Mouse (Mus musculus): ENCODE data around the gene Fam168b. TPM values are rescaled to one million over a fixed set of nuclear protein-coding genes. Genes with fewer than 3 reads are reported as not detected.

The Fam168b gene
- polyA plus RNA-seq, 1 experiment from 2014 or later: 78.4 TPM

DNA sequence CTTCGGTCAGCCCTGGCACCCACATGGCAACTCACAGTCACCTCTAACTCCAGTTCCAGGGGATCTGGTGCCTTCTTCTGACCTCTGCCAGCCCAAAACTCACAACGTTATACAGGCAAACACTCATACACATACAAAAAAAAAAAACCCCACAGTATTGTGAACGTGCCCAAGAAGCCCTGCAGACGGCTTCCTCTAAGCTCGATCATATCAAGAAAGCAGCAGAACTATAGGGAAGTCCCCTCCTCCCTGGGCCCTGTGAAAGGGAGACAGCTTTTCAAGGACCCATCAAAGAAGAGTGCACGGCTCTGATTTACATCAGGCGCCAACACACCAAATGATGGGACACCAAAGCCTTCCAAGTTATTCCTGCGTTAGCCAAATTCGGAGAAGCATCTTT is 17.0 kb downstream of the Fam168b start:
- H3K4me2 ChIP-seq: no peak overlapping the region
- H3K9me3 ChIP-seq (replicated peaks): no peaks in the 10 kb centered on the region
- peaks cover 14% of the 10 kb centered on the region for H3K4me1 ChIP-seq
- H3K36me3 ChIP-seq: peaks cover 89% of the 10 kb centered on the region
- H3K27ac ChIP-seq: no peak overlapping the region
- no peak for ATAC-seq (replicated peaks; ENCODE audit: low FRiP score)
- no peaks in the 10 kb centered on the region for H3K27me3 ChIP-seq
- 84% methylated on average over 9 of the region's 9 CpGs for WGBS
- H3K4me3 ChIP-seq (replicated peaks): no peak overlapping the region
- no peak overlapping the region for H3K9ac ChIP-seq

DNA sequence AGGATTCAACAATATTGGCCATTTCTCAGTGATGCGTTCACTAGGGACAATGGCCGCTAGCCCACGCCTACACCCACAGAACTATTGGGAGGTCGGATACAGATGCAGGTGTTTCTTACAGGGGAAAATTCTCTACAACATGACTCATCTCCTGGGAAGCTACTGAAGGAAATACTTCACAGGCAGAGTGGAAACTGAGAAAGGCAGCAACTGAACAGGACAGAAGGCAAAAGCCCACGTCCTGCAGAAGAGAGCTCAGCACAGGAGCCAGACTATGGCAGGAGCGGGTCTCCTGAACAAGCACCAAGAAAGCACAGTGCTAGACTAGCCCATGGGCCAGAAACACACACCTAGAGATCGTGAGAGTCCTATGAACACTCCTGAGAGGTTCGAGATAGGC is 18.7 kb downstream of the Fam168b start:
- Histone ChIP-seq H3K4me3 (replicated peaks) (no peak overlapping the region), H3K4me1 (0 out of 2 replicates have a peak, but pooled peaks cover 4% of the 10 kb centered on the region), H3K4me2 (no peak overlapping the region), H3K9ac (no peak overlapping the region), H3K27ac (no peak overlapping the region), H3K27me3 (no peaks in the 10 kb centered on the region), H3K9me3 (replicated peaks) (no peaks in the 10 kb centered on the region), H3K36me3 (peaks cover 97% of the 10 kb centered on the region)
- ATAC-seq (replicated peaks; ENCODE audit: low FRiP score): no peak
- 85% methylated on average over 8 of the region's 8 CpGs for WGBS

DNA sequence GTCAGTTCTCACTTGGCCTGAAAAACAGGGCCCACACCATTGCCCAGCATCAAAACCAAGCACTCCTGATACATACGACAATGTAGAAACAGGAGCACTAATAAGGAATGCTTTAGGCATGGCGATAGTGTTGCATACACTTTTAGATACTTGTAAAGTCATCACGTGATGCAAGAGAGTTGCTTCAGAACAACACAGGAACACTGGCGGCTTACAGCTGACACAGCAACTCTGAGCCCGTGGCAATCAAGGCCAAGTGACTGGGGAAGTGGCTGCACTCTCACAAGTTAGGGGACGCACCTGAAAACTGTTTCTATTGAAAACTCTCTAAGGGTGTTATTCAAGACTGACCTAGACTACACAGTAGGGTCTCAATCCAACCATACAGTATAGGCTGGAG is 19.5 kb downstream of the Fam168b start:
- Histone ChIP-seq H3K27me3 (no peaks in the 10 kb centered on the region), H3K36me3 (peaks cover 98% of the 10 kb centered on the region), H3K4me3 (replicated peaks) (no peak overlapping the region), H3K4me2 (no peak overlapping the region), H3K9ac (no peak overlapping the region), H3K27ac (no peak overlapping the region), H3K9me3 (replicated peaks) (no peaks in the 10 kb centered on the region), H3K4me1 (no peaks in the 10 kb centered on the region)
- 93% methylated on average over 6 of the region's 6 CpGs for WGBS
- no peak for ATAC-seq (replicated peaks; ENCODE audit: low FRiP score)

DNA sequence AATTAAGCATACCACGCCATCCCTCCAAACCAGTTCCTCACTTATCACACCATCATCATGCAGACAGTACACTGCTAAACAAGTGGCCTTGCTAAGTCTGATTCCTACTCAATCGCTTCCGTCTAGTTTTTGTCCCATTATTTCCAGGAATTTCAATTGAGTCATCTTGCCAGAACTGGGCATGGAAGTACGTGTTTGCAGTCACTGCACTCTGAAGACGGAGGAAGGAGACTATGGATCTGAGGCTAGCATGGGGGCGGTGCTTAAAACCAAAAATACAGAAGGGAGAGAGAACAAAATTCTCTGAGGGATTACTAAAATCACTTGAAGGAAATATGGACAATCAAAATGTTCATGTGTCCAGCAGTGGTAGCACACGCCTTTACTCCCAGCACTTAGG is 20.1 kb downstream of the Fam168b start:
- Histone ChIP-seq H3K4me1 (no peaks in the 10 kb centered on the region), H3K9me3 (replicated peaks) (no peaks in the 10 kb centered on the region), H3K27ac (no peak overlapping the region), H3K4me3 (replicated peaks) (no peak overlapping the region), H3K36me3 (peaks cover 98% of the 10 kb centered on the region), H3K27me3 (no peaks in the 10 kb centered on the region), H3K9ac (no peak overlapping the region), H3K4me2 (no peak overlapping the region)
- no peak for ATAC-seq (replicated peaks; ENCODE audit: low FRiP score)
- 95% methylated on average over 7 of the region's 7 CpGs for WGBS

DNA sequence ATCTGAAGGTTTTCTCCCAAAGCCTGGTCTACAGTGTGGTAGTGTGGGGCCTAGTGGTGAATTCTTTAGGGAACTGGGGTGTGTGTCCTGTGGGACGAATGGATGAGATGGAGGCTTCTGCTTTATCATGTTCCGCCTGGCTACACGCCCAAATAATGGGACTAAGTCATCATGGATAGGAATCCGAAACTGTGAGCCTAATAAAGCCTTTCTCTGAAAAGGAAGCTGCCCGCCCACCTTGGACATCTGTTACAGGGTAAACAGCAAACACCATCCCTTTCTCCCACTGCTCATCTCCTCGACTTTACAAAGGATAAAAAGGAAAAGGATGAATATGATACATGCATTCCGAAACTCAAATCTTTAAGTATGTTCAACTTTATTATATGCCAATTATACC is 20.9 kb downstream of the Fam168b start:
- H3K36me3 ChIP-seq: peaks cover 98% of the 10 kb centered on the region
- no peak overlapping the region for H3K27ac ChIP-seq
- no peak overlapping the region for H3K4me3 ChIP-seq (replicated peaks)
- H3K4me2 ChIP-seq: no peak overlapping the region
- no peaks in the 10 kb centered on the region for H3K27me3 ChIP-seq
- no peak overlapping the region for H3K9ac ChIP-seq
- ATAC-seq (replicated peaks; ENCODE audit: low FRiP score): no peak
- H3K4me1 ChIP-seq: no peaks in the 10 kb centered on the region
- 86% methylated on average over 7 of the region's 7 CpGs for WGBS
- H3K9me3 ChIP-seq (replicated peaks): no peaks in the 10 kb centered on the region

DNA sequence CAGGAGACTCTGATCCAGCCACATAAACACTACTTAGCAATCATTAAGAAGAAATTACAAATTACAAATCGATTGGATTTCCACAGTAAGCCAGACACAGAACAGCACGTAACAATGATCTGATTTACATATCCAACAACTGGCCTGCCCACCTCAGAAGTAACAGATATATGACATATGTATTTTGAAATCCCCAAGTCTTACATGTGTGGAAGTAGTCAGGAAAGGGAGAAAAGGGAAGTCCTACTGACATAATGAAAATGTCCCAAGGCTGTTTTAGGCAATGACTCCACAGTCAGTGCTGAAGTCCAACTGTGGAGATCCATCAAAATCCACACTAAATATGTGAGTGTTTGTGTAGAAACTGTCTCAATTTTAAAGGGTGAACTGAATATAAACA is 21.5 kb downstream of the Fam168b start:
- Histone ChIP-seq H3K4me1 (no peaks in the 10 kb centered on the region), H3K4me3 (replicated peaks) (no peak overlapping the region), H3K36me3 (peaks cover 98% of the 10 kb centered on the region), H3K27ac (no peak overlapping the region), H3K9ac (no peak overlapping the region), H3K27me3 (no peaks in the 10 kb centered on the region), H3K4me2 (no peak overlapping the region), H3K9me3 (replicated peaks) (no peaks in the 10 kb centered on the region)
- WGBS: 95% methylated on average over 2 of the region's 2 CpGs
- ATAC-seq (replicated peaks; ENCODE audit: low FRiP score): no peak

DNA sequence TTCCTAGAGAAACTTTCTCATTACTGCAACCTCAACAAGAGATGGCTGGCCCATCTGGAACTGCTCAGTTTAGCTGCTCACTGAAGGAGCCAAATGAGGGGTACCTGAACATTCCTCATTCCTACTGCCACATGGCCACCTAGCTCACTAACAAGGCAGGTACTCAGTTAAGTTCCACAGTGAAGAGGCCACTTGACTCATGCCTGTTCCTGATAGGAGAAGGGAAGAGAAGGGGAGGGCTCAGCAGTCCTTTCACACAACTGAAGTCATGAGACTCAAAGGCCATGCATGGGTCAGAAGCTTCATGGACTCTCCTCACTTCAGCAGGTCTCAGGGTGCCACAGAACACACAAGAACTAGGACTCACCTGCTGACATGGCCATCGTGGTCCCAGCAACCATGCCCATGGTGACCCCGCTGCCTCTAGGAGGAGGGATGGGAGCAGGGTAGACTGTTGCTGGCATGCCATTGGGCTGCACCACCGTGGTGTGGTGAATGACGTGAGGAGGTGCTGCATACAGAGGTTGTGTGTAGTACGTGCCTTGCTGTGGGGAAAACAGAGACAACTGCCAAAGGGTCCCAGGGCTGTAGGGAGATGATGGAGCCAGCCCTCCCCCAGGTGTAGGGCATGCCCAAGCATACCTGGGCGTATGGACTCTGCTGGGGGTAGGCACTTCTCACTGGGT is 23.5 kb downstream of the Fam168b start:
- Histone ChIP-seq H3K4me1 (no peaks in the 10 kb centered on the region), H3K4me2 (no peak overlapping the region), H3K9me3 (replicated peaks) (no peaks in the 10 kb centered on the region), H3K4me3 (replicated peaks) (no peak overlapping the region), H3K36me3 (peaks cover 99% of the 10 kb centered on the region), H3K9ac (no peak overlapping the region), H3K27me3 (no peaks in the 10 kb centered on the region), H3K27ac (no peak overlapping the region)
- WGBS: 94% methylated on average over 6 of the region's 6 CpGs
- no peak for ATAC-seq (replicated peaks; ENCODE audit: low FRiP score)

DNA sequence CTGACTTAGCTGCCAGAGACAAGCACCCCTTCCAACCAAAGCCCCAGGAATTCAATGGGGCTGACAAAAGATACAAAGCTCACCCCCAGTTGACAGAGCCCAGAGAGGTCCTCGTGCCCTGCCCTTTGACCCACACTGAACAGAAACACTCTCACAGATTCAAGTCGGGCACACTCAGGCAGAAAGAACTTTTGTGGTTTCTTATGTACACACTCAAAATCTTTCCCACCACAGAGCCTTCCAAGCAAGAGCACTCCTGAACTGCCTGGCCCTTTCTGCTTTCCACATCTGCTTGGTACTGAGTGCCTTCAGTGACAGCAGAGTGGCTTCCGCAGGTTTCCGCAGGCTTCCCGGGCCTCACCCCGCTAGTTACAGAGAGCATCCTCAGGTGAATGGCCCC is 27.0 kb downstream of the Fam168b start:
- Histone ChIP-seq H3K4me1 (no peaks in the 10 kb centered on the region), H3K9ac (no peak overlapping the region), H3K9me3 (replicated peaks) (no peaks in the 10 kb centered on the region), H3K4me3 (replicated peaks) (no peak overlapping the region), H3K27me3 (no peaks in the 10 kb centered on the region), H3K4me2 (no peak overlapping the region), H3K36me3 (peaks cover 97% of the 10 kb centered on the region), H3K27ac (no peak overlapping the region)
- 90% methylated on average over 6 of the region's 6 CpGs for WGBS
- no peak for ATAC-seq (replicated peaks; ENCODE audit: low FRiP score)

DNA sequence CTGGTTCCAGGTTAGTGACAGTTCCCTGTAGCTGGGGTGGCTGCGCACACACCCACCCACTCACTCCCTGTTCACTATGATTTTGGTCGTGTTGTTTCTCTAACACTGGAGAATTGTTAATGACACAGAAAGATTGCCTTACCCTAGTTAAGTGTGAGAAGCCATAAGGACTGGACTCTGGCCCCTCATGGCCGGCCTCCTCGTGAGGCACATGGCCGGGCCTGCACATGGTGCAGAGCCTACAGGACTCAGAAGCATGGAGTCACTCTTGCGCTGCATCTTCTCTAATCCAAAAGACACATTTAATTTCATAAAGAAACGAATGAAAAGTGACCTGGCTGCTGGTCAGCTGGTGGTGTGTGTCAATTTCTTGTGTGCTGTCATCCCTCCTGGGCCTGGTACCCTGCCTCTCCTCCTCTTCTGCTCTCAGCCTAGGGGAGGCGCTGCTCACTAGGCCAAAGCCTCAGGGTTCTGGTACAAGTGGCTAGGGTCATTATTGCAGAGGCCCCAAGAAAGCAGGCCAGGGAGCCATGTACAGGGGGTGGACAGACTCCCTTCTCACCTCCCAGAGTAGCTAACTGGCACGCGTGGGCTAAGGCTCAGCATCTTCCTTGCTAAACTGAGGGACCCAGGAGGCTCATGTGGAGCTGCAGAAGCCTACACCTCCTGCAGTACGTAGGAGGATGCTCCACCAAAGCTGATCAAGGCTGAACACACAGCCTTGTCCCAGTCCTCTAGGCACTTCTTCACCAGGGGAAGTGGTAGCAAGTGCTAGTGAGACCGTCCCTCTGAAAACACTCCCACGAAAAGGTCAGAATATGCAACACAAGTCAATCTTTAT is 30.2 kb downstream of the Fam168b start:
- H3K4me3 ChIP-seq (replicated peaks): no peak overlapping the region
- no peak overlapping the region for H3K4me2 ChIP-seq
- no peak overlapping the region for H3K27ac ChIP-seq
- no peak for ATAC-seq (replicated peaks; ENCODE audit: low FRiP score)
- peaks cover 85% of the 10 kb centered on the region for H3K36me3 ChIP-seq
- no peak overlapping the region for H3K9ac ChIP-seq
- WGBS: 86% methylated on average over 13 of the region's 13 CpGs
- H3K4me1 ChIP-seq: no peaks in the 10 kb centered on the region
- no peaks in the 10 kb centered on the region for H3K27me3 ChIP-seq
- H3K9me3 ChIP-seq (replicated peaks): no peaks in the 10 kb centered on the region

DNA sequence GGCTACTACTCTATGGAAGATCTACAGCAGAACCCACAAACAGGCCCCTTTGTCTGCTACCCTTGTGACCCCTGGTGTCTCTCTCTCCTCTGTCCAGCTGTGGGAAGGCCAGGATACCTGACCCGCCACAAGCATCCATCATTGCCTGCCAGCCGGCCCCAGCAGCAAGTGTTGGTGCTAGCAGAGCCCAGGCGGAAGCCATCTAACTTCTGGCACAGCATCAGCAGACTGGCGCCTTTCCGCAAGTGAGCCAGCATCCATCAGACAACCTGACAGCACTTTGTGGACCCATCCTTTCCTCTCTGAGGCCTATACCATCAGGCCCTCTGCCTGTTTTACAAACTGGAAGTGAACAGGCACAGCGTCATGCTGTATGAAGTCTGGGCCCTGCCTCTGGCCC is 31.3 kb downstream of the Fam168b start:
- H3K9me3 ChIP-seq (replicated peaks): no peaks in the 10 kb centered on the region
- no peak overlapping the region for H3K27ac ChIP-seq
- H3K4me1 ChIP-seq: peaks cover 4% of the 10 kb centered on the region; the same call in 1 of the 2 replicates
- peak; percentile 17; the same call in 1 of the 2 replicates for ATAC-seq (replicated peaks; ENCODE audit: low FRiP score)
- H3K4me2 ChIP-seq: no peak overlapping the region
- WGBS: 61% methylated on average over 6 of the region's 6 CpGs
- no peaks in the 10 kb centered on the region for H3K27me3 ChIP-seq
- no peak overlapping the region for H3K9ac ChIP-seq
- peaks cover 75% of the 10 kb centered on the region for H3K36me3 ChIP-seq
- H3K4me3 ChIP-seq (replicated peaks): no peak overlapping the region

DNA sequence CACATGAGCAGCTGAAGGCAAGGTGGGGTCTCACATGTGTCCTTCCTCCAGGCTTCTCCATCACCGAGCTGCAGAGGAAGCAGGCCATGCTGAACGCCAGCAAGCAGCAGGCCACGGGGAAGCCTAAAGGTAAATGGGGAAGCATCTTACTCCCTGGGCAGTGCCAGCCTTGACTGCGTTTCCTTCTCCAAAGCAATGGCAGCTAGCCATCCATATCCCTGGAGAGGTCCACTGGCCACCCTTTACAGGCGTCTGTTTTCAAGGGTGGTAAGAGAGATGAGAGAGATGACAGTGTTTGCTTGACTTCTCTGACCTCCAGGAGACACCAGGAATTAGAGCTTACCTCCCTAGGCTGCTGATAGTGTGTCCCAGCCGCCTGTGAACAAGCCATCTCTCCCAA is 31.8 kb downstream of the Fam168b start:
- Histone ChIP-seq H3K4me1 (peaks cover 8% of the 10 kb centered on the region), H3K27ac (no peak overlapping the region), H3K4me3 (replicated peaks) (no peak overlapping the region), H3K4me2 (no peak overlapping the region), H3K9ac (no peak overlapping the region), H3K27me3 (peaks cover under 1% of the 10 kb centered on the region; the same call in 1 of the 2 replicates), H3K9me3 (replicated peaks) (no peaks in the 10 kb centered on the region), H3K36me3 (peaks cover 70% of the 10 kb centered on the region)
- 65% methylated on average over 6 of the region's 6 CpGs for WGBS
- ATAC-seq (replicated peaks; ENCODE audit: low FRiP score): no peak

DNA sequence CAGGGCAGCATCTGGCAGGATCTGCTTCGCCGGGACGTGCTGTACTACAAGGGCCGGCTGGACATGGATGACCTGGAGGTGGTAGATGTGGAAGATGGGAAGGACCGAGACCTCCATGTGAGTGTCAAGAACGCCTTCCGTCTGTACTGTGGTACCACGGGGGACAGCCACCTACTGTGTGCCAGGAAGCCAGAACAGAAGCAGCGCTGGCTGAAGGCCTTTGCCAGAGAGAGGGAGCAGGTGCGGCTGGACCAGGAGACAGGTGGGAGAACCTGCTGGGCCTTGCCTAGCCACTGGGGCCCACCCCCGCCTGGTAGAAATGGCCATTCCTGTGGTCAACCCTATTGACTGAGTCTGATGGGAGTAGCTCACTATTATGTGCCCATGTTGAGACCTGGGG is 32.6 kb downstream of the Fam168b start:
- H3K27ac ChIP-seq: no peak overlapping the region
- no peak overlapping the region for H3K4me2 ChIP-seq
- H3K27me3 ChIP-seq: peaks cover 8% of the 10 kb centered on the region; the same call in 1 of the 2 replicates
- no peak for ATAC-seq (replicated peaks; ENCODE audit: low FRiP score)
- H3K9me3 ChIP-seq (replicated peaks): no peaks in the 10 kb centered on the region
- no peak overlapping the region for H3K4me3 ChIP-seq (replicated peaks)
- no peak overlapping the region for H3K9ac ChIP-seq
- peaks cover 9% of the 10 kb centered on the region for H3K4me1 ChIP-seq
- H3K36me3 ChIP-seq: peaks cover 62% of the 10 kb centered on the region
- 91% methylated on average over 11 of the region's 11 CpGs for WGBS

Measured in kidney, embryonic 15.5 days (tissue).